Mouse (Mus musculus): ENCODE measurements around the gene Hepacam.

DNA sequence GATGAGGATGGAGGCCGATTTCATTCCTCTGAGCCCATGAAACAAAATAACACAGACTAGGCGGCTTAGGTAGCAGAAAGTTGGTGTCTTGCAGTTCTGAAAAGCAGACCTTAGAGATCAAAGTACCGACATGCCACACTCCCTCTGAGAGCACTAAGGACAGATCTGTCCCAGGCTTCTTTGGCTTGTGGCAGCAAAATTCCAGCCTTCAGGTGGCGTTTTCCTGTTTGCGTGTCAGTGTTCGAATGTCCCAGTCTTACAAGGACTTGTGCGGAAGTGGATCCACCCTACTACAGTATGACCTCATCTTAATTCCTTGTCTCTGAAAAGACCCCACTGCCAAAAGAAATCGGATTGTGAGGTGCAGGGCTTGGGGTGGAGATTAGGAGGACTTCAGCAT lies 1.7 kb downstream of the Hepacam start:
- no peak for TF ChIP-seq CTCF (IDR thresholded peaks at IDR 0.05; ENCODE audit: extremely low read depth, insufficient read depth, insufficient read length, insufficient replicate concordance)
- TF ChIP-seq POLR2A (IDR thresholded peaks at IDR 0.05; ENCODE audit: low read depth, low read length): no peak

All from spleen, adult 2 months (tissue).